Mouse (Mus musculus): ENCODE results near the gene Ezh2.

The Ezh2 gene

GRCm38 (mm10) chr6:47559287-47559686 lies 35.9 kb downstream of the Ezh2 start:
- intact Hi-C loops (cut with DNase I): no loop called here

GRCm38 (mm10) chr6:47552280-47552679 lies 42.9 kb downstream of the Ezh2 start:
- intact Hi-C loops (cut with DNase I): no loop called here

- intact Hi-C loops (cut with DNase I): no loop called here
Measured at GRCm38 (mm10) chr6:47535333-47535732, 59.8 kb downstream of the Ezh2 start.

- intact Hi-C loops (cut with DNase I): no loop called here
Measured at GRCm38 (mm10) chr6:47532547-47532946, 62.6 kb downstream of the Ezh2 start.

- intact Hi-C loops (cut with DNase I): no loop called here
Measured at GRCm38 (mm10) chr6:47527655-47528054, 67.5 kb downstream of the Ezh2 start.

- intact Hi-C loops (cut with DNase I): no loop called here
Measured at GRCm38 (mm10) chr6:47527129-47527528, 68.0 kb downstream of the Ezh2 start.

GRCm38 (mm10) chr6:47526446-47526845 lies 68.7 kb downstream of the Ezh2 start:
- intact Hi-C loops (cut with DNase I): no loop called here

GRCm38 (mm10) chr6:47525041-47525440 lies 70.1 kb downstream of the Ezh2 start:
- intact Hi-C loops (cut with DNase I): no loop called here

- intact Hi-C loops (cut with DNase I): no loop called here
Measured at GRCm38 (mm10) chr6:47522431-47522830, 72.7 kb downstream of the Ezh2 start.

- intact Hi-C loops (cut with DNase I): no loop called here
Measured at GRCm38 (mm10) chr6:47520030-47520429, 75.1 kb downstream of the Ezh2 start.

- intact Hi-C loops (cut with DNase I): loop anchor here (5.0 kb wide), 1 partner anchor 37 kb away; no protein-coding TSS in a partner anchor
Measured at GRCm38 (mm10) chr6:47494562-47494961, 100.6 kb downstream of the Ezh2 start.

- intact Hi-C loops (cut with DNase I): no loop called here
Measured at GRCm38 (mm10) chr6:47482027-47482426, 113.1 kb downstream of the Ezh2 start.

Measured in adrenal gland (tissue).